Comparison of ENCODE assay signal across 24 mouse cellular contexts in genomic region chr6:137795494-137795893, GRCm38 (mm10). TPM values are rescaled to one million over a fixed set of nuclear protein-coding genes. Genes with fewer than 3 reads are reported as not detected.
DNase-seq lines count a peak whose midpoint lies in the region; ATAC-seq lines count a peak whose summit lies in the region.
"Had no signal": no experiment of that assay in that cellular context is flagged by ENCODE, and none has a peak within 500 bp of the region (broad histone marks: within the 10 kb centered on the region; RNA-seq: fewer than 3 reads in every experiment).

No protein-coding gene starts in this region.

- 25% methylated on average over 2 of the region's 2 CpGs for WGBS in heart, embryonic 14.5 days
- WGBS in heart, embryonic 12.5 days, result 8% methylated on average over 2 of the region's 2 CpGs
- 84% methylated on average over 2 of the region's 2 CpGs for WGBS in forebrain, embryonic 10.5 days

- H3K27me3 ChIP-seq in heart, embryonic 14.5 days (ENCODE audit: control insufficient read depth, insufficient read depth, low read length), result no peaks in the 10 kb centered on the region
- H3K27me3 ChIP-seq in heart, embryonic 12.5 days (replicated peaks), result no peaks in the 10 kb centered on the region
- no peaks in the 10 kb centered on the region for H3K27me3 ChIP-seq in forebrain, embryonic 10.5 days (ENCODE audit: poor library complexity, severe bottlenecking)
- H3K27me3 ChIP-seq: embryonic facial prominence, embryonic 12.5 days; forebrain, embryonic 12.5 days; heart, embryonic 13.5 days; hindbrain, embryonic 13.5 days had no signal

- H3K4me1 ChIP-seq in heart, embryonic 14.5 days (ENCODE audit: control insufficient read depth in 2 of 2, insufficient read depth in 2 of 2, low read length in 2 of 2), result peaks cover 2 to 10% of the 10 kb centered on the region in 2 experiments; a peak in 2 of 4 replicates
- peaks cover 25% of the 10 kb centered on the region for H3K4me1 ChIP-seq in heart, embryonic 12.5 days (replicated peaks)
- H3K4me1 ChIP-seq in forebrain, embryonic 10.5 days, result peaks cover 16% of the 10 kb centered on the region
- H3K4me1 ChIP-seq: embryonic facial prominence, embryonic 12.5 days; hindbrain, embryonic 13.5 days had no signal

- no peak overlapping the region for H3K4me3 ChIP-seq in heart, embryonic 14.5 days (ENCODE audit: control insufficient read depth in 1 of 2, insufficient read depth in 1 of 2, low read depth in 1 of 2, low read length in 2 of 2)
- H3K4me3 ChIP-seq in heart, embryonic 12.5 days, result no peak overlapping the region
- H3K4me3 ChIP-seq in forebrain, embryonic 10.5 days, result no peak overlapping the region
- H3K4me3 ChIP-seq: embryonic facial prominence, embryonic 12.5 days; forebrain, embryonic 12.5 days; heart, embryonic 13.5 days; hindbrain, embryonic 13.5 days had no signal

- no peak overlapping the region for H3K27ac ChIP-seq in heart, embryonic 14.5 days (replicated peaks in 1 of 2; ENCODE audit: control insufficient read depth in 1 of 2, insufficient read depth in 1 of 2, low read depth in 2 of 2, low read length in 2 of 2)
- no peak overlapping the region for H3K27ac ChIP-seq in heart, embryonic 12.5 days (ENCODE audit: poor library complexity, severe bottlenecking)
- no peak overlapping the region for H3K27ac ChIP-seq in forebrain, embryonic 10.5 days
- H3K27ac ChIP-seq: embryonic facial prominence, embryonic 12.5 days; forebrain, embryonic 12.5 days; heart, embryonic 13.5 days; hindbrain, embryonic 13.5 days; hindbrain, postnatal 0 days had no signal

- DNase-seq in forebrain, embryonic 10.5 days (ENCODE audit: extremely low spot score, low spot score), result no peak
- no peak for DNase-seq in embryo, embryonic 9.5 days (ENCODE audit: extremely low spot score)
- DNase-seq: adrenal gland, adult 8-10 months; adrenal gland, postnatal 36 days; B cell, adult 2 months; cerebellum, adult 2 months; cerebellum, postnatal 10 days; forebrain, postnatal 0 days; gastrocnemius, postnatal 14 days; heart, postnatal 10 days; heart, postnatal 4 days; kidney, adult 11 months had no signal

- peak; percentile 25; the same call in 1 of the 2 replicates for ATAC-seq in heart, embryonic 14.5 days (ENCODE audit: insufficient number of reproducible peaks, insufficient read depth, low FRiP score, low read depth)
- no peak for ATAC-seq in heart, embryonic 12.5 days (ENCODE audit: insufficient number of reproducible peaks, low FRiP score)
- peak; percentile 81 for ATAC-seq in common myeloid progenitor, adult 5-6 weeks (replicated peaks; ENCODE audit: low read depth, poor library complexity, severe bottlenecking)
- peak; percentile 83 to 89 for ATAC-seq in hematopoietic stem cell, adult 5-6 weeks (replicated peaks in 1 of 2; ENCODE audit: insufficient read depth in 1 of 2, low FRiP score in 2 of 2, low TSS enrichment in 1 of 2, low read depth in 1 of 2, poor library complexity in 2 of 2, severe bottlenecking in 2 of 2)
- ATAC-seq in megakaryocyte progenitor cell, adult 5-6 weeks (replicated peaks; ENCODE audit: poor library complexity), result peak; percentile 68
- ATAC-seq: CD4-positive, CD25-positive, alpha-beta regulatory T cell, adult 4 months; forebrain, postnatal 0 days; hindbrain, postnatal 0 days had no signal

- no peak overlapping the region for H3K9ac ChIP-seq in heart, embryonic 14.5 days (ENCODE audit: low read length)
- no peak overlapping the region for H3K9ac ChIP-seq in heart, embryonic 12.5 days
- H3K9ac ChIP-seq: embryonic facial prominence, embryonic 12.5 days; forebrain, embryonic 12.5 days; forebrain, postnatal 0 days; heart, embryonic 13.5 days; hindbrain, embryonic 13.5 days had no signal

- peaks cover 19% of the 10 kb centered on the region for H3K36me3 ChIP-seq in heart, embryonic 14.5 days (ENCODE audit: control insufficient read depth, insufficient read depth, low read length)
- H3K36me3 ChIP-seq in heart, embryonic 12.5 days, result peaks cover 31% of the 10 kb centered on the region
- H3K36me3 ChIP-seq in forebrain, embryonic 10.5 days (replicated peaks), result peaks cover 22% of the 10 kb centered on the region

- no peak overlapping the region for H3K4me2 ChIP-seq in heart, embryonic 14.5 days (ENCODE audit: low read length)
- H3K4me2 ChIP-seq in heart, embryonic 12.5 days, result no peak overlapping the region
- H3K4me2 ChIP-seq: embryonic facial prominence, embryonic 12.5 days; forebrain, embryonic 12.5 days; heart, embryonic 13.5 days; hindbrain, embryonic 13.5 days had no signal

- peaks cover 10% of the 10 kb centered on the region for H3K9me3 ChIP-seq in heart, embryonic 14.5 days (ENCODE audit: control insufficient read depth, low read length)
- peaks cover 8% of the 10 kb centered on the region for H3K9me3 ChIP-seq in heart, embryonic 12.5 days (replicated peaks)
- H3K9me3 ChIP-seq in forebrain, embryonic 10.5 days, result peaks cover 9% of the 10 kb centered on the region
- H3K9me3 ChIP-seq: G1E had no signal

RNA-seq across cellular contexts. Expression of gene Dera, which starts 41.1 kb away (rescaled TPM):
- polyA plus RNA-seq in heart, embryonic 14.5 days (2014; fragmentation: Nextera tagmentation; extraction: Ambion mirVana), result 43.6 and 46.3 TPM in 2 replicates
- polyA plus RNA-seq in heart, embryonic 12.5 days (2016; fragmentation: Nextera tagmentation; extraction: Ambion mirVana), result 62.3 and 63.6 TPM in 2 replicates
- 90.0 and 91.7 TPM in 2 replicates for total RNA-seq in common myeloid progenitor, adult 5-6 weeks (2017)
- total RNA-seq in hematopoietic stem cell, adult 5-6 weeks (2017), result 37.9 and 45.7 TPM in 2 replicates
- total RNA-seq in megakaryocyte progenitor cell, adult 5-6 weeks (2015), result 55.1 and 55.4 TPM in 2 replicates
- 58.5 and 71.7 TPM in 2 replicates for total RNA-seq in megakaryocyte progenitor cell, adult 5-6 weeks (2017)
- 67.2 and 69.5 TPM in 2 replicates for polyA plus RNA-seq in forebrain, embryonic 10.5 days (2016; fragmentation: Nextera tagmentation; extraction: Ambion mirVana)
